Mouse (Mus musculus): ENCODE data around the gene Prkd3. TPM values are rescaled to one million over a fixed set of nuclear protein-coding genes. Genes with fewer than 3 reads are reported as not detected.
A peak's percentile ranks its signal among the peaks of the same experiment; 100 is the strongest.

The Prkd3 gene
- polyA plus RNA-seq, 1 experiment, result 17.5 TPM

DNA sequence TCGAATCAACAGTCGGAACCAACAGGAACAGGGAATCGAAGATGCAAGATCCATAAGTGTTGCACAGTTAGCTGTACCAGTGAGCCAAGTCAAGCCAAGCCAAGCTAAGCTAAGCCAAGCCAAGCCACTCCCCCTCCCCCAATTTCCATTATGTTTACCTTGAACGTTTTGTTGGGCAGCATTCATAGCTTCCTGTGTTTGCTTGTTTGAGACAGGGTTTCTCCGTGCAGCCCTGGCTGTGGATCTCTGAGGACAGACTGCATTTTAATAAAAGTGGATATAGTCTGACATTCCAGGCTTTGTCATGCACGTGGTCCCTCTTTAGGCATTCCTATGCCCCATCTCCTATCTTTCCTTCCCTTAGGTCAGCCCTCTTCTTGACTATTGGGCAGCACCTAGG lies 104.8 kb downstream of the Prkd3 start:
- 0 out of 2 replicates have a peak overlapping the region, but pooled peaks have one; percentile 45 for H3K27ac ChIP-seq (ENCODE audit: insufficient read depth, low read depth, low read length)
- no peak for TF ChIP-seq POLR2A (IDR thresholded peaks at IDR 0.05; ENCODE audit: borderline replicate concordance, low read depth, low read length)
- TF ChIP-seq CTCF (IDR thresholded peaks at IDR 0.05; ENCODE audit: low read depth, low read length), result no peak
- peaks cover 12% of the 10 kb centered on the region for H3K4me1 ChIP-seq (ENCODE audit: control insufficient read depth, insufficient read depth, low read length)
- peak overlapping the region; percentile 76 for H3K4me3 ChIP-seq (ENCODE audit: insufficient read depth, low read length)

DNA sequence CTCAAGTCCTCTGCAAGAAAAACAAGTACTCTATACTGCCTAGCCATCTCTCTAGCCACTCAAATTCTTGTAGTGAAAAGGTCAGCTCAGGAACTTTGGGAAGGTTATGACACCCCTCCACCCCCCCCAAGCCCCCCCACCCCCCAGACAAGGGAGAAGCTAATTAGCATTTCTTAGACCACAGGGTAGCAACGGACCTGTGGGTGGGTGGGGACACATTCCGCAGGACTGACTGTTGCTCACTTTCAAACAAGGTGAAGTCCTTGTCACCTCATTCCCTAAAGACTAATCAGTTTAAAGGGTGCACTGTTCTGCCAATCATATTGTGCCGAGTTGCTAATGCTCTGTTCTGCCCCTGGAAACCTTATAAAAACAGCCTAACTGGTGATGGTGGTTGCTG lies 106.7 kb downstream of the Prkd3 start:
- TF ChIP-seq POLR2A (IDR thresholded peaks at IDR 0.05; ENCODE audit: borderline replicate concordance, low read depth, low read length) (no peak), CTCF (IDR thresholded peaks at IDR 0.05; ENCODE audit: low read depth, low read length) (no peak)
- Histone ChIP-seq H3K4me3 (ENCODE audit: insufficient read depth, low read length) (no peak overlapping the region), H3K4me1 (ENCODE audit: control insufficient read depth, insufficient read depth, low read length) (peaks cover 12% of the 10 kb centered on the region), H3K27ac (ENCODE audit: insufficient read depth, low read depth, low read length) (no peak overlapping the region)

DNA sequence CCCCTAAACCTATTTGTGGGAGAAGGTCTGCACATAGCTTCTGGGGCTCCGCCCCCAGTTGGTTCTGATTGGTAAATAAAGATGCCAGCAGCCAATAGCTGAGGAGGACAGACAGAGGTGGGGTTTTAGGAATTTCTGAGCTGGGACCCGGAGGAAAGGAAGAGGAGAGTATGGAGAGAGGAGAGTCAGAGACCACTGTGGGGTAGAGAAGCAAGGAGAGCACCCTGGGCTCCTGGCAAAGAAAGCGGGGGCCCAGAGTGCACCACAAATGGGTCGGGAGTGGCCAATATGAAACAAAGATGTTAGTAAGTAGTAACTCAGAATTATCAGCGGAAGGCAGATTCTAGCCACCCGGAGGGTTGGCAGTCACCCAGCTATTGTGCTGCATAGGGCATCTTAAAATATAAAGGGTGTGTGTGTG lies 107.7 kb downstream of the Prkd3 start:
- no peak overlapping the region for H3K27ac ChIP-seq (ENCODE audit: insufficient read depth, low read depth, low read length)
- TF ChIP-seq CTCF (IDR thresholded peaks at IDR 0.05; ENCODE audit: low read depth, low read length) (no peak), POLR2A (IDR thresholded peaks at IDR 0.05; ENCODE audit: borderline replicate concordance, low read depth, low read length) (no peak)
- no peak overlapping the region; the same call in 1 of the 2 replicates for H3K4me3 ChIP-seq (ENCODE audit: insufficient read depth, low read length)
- H3K4me1 ChIP-seq (ENCODE audit: control insufficient read depth, insufficient read depth, low read length), result peaks cover 6% of the 10 kb centered on the region

DNA sequence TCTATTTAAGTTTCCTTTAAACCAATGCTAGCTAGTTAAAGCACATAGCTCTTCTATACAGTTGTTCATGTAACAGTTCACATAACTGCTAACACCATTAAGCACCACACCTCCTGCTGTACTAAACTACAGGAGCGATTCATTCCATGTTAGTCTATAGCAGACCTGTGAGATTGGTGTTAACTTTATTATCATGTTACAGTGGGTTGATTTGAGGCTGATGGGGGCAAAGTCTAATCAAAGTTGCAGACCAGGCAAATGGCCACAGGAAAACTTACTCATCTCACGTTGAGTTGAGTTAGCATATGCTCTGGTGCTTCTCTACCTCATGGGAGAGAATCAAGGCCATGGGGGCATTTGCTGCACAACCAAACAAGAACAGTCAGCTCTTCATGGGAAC lies 111.2 kb downstream of the Prkd3 start:
- no peak overlapping the region for H3K4me3 ChIP-seq (ENCODE audit: insufficient read depth, low read length)
- TF ChIP-seq CTCF (IDR thresholded peaks at IDR 0.05; ENCODE audit: low read depth, low read length) (no peak), POLR2A (IDR thresholded peaks at IDR 0.05; ENCODE audit: borderline replicate concordance, low read depth, low read length) (no peak)

DNA sequence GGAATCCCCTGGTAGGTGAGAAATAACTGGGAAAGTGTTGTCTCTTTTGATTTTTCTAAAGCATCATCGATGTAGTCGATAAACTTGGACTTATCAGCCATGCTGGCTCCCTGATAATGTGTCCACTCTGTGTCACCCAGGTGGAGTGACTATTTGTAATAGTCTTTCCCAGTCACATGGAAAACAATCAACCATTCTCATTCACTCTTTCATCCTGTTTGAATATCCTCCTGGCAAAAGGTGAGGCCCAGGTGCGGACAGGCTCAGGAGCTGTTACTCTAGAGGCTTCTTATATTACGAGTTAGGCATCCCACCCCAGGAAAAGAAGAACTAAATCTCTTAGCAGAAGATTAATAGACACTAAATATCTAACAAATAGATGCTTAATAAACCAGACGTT lies 113.7 kb downstream of the Prkd3 start, which contains the start of gene Sult6b1:
Gene Sult6b1, minus strand, starts transcription at position 101 of the 400 bp plus-strand sequence.
- no peak for TF ChIP-seq CTCF (IDR thresholded peaks at IDR 0.05; ENCODE audit: low read depth, low read length)
- TF ChIP-seq POLR2A (IDR thresholded peaks at IDR 0.05; ENCODE audit: borderline replicate concordance, low read depth, low read length), result no peak
- H3K4me3 ChIP-seq (ENCODE audit: insufficient read depth, low read length), result no peak within 1 kb of the TSS
- H3K27ac ChIP-seq (ENCODE audit: insufficient read depth, low read depth, low read length), result no peak within 1 kb of the TSS
- 0 out of 2 replicates have a peak, but pooled peaks cover 2% of the 10 kb centered on the region for H3K4me1 ChIP-seq (ENCODE audit: control insufficient read depth, insufficient read depth, low read length)

More for the DNA sequence above, 111.2 kb downstream of the Prkd3 start:
- no peak overlapping the region for H3K27ac ChIP-seq (ENCODE audit: insufficient read depth, low read depth, low read length)
- H3K4me1 ChIP-seq (ENCODE audit: control insufficient read depth, insufficient read depth, low read length), result no peaks in the 10 kb centered on the region

DNA sequence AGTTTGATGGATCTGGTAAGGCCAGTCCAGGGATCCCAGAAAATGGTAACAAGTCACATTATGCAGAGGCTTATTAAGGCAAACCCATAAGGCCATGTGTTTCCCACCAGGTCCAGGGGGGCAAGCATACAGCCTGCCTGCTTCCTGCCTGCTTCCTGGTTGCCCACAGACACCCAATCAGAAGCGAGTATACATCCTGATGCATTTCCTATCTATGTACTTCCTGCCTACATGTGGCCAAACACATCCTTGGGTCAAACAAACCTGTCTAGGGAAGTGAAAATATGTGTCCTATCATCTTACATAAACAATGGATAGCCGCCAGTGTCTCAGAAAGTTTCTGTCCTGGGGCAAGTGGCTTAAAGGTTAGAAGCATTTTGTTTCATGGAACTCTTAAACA lies 117.5 kb downstream of the Prkd3 start:
- Histone ChIP-seq H3K4me1 (ENCODE audit: control insufficient read depth, insufficient read depth, low read length) (0 out of 2 replicates have a peak, but pooled peaks cover 2% of the 10 kb centered on the region), H3K27ac (ENCODE audit: insufficient read depth, low read depth, low read length) (no peak overlapping the region), H3K4me3 (ENCODE audit: insufficient read depth, low read length) (no peak overlapping the region)
- no peak for TF ChIP-seq POLR2A (IDR thresholded peaks at IDR 0.05; ENCODE audit: borderline replicate concordance, low read depth, low read length)
- no peak for TF ChIP-seq CTCF (IDR thresholded peaks at IDR 0.05; ENCODE audit: low read depth, low read length)

Other genes starting within 250 kb of the Prkd3 start
- 16.3 and 19.6 TPM in 2 replicates for gene Heatr5b, start 185.5 kb downstream of the Prkd3 start, polyA plus RNA-seq (2012; ENCODE audit: insufficient read depth, insufficient read length, missing spikeins)
- gene Gpatch11, start 185.2 kb downstream of the Prkd3 start, polyA plus RNA-seq (2012; ENCODE audit: insufficient read depth, insufficient read length, missing spikeins), result 36.4 and 38.3 TPM in 2 replicates
- gene Eif2ak2, start 138.2 kb downstream of the Prkd3 start, polyA plus RNA-seq (2012; ENCODE audit: insufficient read depth, insufficient read length, missing spikeins), result 45.8 and 51.8 TPM in 2 replicates
- gene Sult6b1, start 113.8 kb downstream of the Prkd3 start, polyA plus RNA-seq (2012; ENCODE audit: insufficient read depth, insufficient read length, missing spikeins), result not detected in 2 replicates
- gene Cebpzos, start 104.3 kb downstream of the Prkd3 start, polyA plus RNA-seq (2012; ENCODE audit: insufficient read depth, insufficient read length, missing spikeins), result 27.6 and 31.0 TPM in 2 replicates
- 20.7 and 27.8 TPM in 2 replicates for gene Cebpz, start 83.8 kb downstream of the Prkd3 start, polyA plus RNA-seq (2012; ENCODE audit: insufficient read depth, insufficient read length, missing spikeins)
- gene Ndufaf7, start 83.7 kb downstream of the Prkd3 start, polyA plus RNA-seq (2012; ENCODE audit: insufficient read depth, insufficient read length, missing spikeins), result 27.6 and 27.8 TPM in 2 replicates
- 7.9 and 8.6 TPM in 2 replicates for gene Qpct, start 31.1 kb upstream of the Prkd3 start, polyA plus RNA-seq (2012; ENCODE audit: insufficient read depth, insufficient read length, missing spikeins)